Mouse (Mus musculus): ENCODE data around the gene Anks1b. TPM values are rescaled to one million over a fixed set of nuclear protein-coding genes. Genes with fewer than 3 reads are reported as not detected.
A peak's percentile ranks its signal among the peaks of the same experiment; 100 is the strongest.

Anks1b gene
- total RNA-seq, 2 experiments from 2014 or later = not detected

DNA sequence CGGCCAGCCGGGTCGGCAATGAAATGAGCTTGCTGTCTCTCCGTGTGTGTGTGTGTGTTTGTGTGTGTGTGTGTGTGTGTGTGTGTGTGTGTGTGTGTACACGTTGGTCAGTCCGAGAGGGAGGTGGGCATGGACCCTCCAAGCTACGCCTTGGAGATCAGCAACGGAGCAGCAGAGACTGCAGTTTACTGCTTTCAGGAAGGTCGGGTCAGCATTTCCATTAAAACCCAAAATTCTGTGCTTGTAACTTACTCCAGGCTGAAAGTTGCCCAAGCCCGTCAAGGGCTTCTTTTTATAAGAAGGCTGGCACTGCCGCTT is 956.9 kb downstream of the Anks1b start:
- no peak for ATAC-seq (replicated peaks; ENCODE audit: poor library complexity, severe bottlenecking)

DNA sequence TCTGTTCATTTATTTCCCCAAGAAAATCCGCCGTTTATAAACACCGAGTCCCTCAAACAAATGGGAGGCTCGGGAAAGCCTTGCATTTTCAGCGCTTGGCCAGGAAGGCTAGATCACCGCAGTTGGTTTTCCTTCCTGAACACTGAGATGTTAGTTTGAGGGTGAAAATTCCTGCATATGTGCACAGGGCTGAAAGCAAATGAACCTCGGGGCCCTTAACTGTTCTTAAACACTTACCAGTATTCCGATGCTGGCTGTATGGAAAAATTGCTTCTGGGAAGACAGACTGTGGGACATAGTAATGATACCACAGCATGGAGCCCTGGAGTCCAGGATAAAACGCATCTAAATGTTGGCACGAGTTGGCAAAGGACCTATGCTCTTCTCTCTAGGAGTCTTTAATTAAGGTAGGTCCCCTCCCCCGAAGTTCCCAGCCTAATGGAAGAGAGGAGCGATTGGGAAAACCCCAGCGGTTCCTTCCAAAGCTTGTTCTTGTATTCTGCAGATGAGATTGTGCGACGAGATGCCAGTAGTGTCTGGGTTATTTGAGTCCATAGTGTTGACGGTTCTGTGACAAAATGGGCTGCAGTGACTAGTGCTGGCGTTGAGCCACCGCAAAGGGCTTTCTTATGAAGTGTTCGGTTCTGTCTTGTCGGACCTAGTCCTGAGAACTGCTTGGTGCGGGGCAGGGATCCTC is 957.4 kb downstream of the Anks1b start:
- ATAC-seq (replicated peaks; ENCODE audit: poor library complexity, severe bottlenecking) = no peak

DNA sequence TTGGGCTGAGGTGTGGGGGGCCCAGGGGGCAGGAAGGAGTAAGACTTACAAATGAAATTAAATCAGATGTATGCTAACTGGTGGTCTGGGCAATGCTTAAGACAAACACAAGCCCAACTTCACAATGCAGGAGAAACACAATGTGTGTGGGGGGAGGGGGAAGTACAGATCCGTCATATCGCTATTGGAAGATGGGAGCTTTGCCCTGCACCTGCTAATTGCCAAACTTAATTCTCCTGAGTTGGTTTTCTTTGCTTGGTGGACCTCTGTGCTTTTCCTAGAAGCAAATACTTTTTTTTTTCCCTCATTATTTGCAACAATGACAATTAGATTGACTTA is 957.9 kb downstream of the Anks1b start:
- ATAC-seq (replicated peaks; ENCODE audit: poor library complexity, severe bottlenecking) = no peak

DNA sequence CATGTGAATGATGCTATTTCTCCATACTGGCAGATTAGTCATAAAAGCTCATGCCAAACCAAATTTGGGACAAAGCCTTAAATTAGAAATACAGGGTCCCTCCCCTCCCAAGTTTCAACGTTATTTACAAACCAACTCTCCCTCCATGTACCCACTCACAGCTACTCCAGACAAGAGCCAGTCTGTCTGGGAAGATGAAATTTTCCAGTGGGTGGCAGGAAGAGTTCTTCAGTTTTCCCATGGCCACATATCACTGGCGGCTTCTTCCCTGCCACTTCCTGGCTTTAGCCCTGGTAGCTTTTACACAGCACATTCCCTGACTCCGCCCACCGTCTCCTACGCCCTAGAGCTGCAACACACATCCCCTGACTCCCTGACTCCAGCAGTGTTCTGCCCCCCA is 961.0 kb downstream of the Anks1b start:
- no peak for ATAC-seq (replicated peaks; ENCODE audit: poor library complexity, severe bottlenecking)

DNA sequence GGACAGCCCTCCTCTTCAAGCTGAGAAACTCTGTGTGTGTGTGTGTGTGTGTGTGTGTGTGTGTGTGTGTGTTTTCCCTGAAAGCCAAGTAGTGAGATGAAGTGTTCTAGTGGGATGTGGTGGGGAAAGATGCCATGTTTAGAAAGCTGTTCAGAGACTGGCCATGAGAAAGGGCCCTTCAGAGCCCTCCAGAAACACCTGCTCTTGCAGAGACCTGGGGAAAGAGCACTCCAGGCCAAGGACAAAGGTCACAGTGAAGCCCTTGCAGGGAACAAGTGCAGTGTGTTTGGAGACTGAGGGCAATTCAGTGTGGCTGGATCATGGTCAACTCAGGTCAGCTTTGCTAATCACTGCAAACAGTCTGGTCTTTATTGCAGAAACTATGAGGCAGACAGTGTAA is 961.9 kb downstream of the Anks1b start:
- no peak for ATAC-seq (replicated peaks; ENCODE audit: poor library complexity, severe bottlenecking)

DNA sequence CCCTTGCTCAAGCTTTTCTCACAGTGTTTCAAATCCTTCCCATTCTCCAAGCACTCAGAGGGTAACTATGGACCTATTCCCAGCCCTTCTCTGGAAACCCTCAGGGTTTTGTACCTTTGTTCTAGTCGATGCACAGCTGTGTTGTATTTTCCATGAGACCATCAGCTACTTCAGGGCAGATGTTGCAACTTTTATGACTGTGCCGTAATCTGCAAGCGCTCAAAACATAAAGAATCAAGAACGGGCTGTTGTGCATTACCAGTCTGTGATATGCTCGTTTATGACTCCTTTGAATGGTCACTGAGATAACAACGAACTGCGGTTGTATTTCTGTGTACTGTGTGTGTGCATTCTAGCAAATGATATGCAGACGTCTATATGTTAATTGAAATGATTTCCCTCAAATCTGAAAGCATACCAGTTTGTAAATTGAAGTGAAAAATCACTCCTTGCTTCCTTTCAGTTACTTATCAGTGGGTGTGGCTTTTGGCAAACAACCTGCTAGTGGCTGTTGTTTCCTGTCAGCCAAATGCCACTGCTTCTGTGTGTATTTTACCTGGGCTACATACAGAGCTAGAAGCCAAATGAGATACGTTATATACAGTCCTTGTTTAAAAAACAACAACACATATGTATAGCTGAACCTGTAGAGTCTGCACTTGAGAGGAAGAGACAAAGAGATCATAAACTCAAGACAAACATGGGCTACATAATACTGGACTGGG is 966.5 kb downstream of the Anks1b start:
- no peak for ATAC-seq (replicated peaks; ENCODE audit: poor library complexity, severe bottlenecking)

DNA sequence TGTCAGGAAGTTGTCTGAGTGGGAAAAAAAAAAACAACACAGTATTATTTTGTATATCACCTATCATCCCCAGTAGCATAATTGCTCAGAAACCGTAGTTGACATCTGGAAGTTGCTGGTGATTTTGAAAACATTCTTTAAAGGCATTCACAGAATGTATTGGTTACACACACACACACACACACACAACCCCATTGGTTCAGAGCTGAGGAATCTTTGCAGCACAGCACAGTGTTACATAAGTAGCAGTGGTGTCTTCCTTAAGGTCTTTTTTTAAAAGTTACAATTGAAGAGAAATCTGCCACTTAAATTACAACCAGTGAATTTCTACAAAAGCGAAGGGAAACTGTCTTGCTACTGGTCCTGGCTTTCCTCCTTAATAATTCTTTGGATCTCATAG is 969.1 kb downstream of the Anks1b start:
- no peak for ATAC-seq (replicated peaks; ENCODE audit: poor library complexity, severe bottlenecking)

DNA sequence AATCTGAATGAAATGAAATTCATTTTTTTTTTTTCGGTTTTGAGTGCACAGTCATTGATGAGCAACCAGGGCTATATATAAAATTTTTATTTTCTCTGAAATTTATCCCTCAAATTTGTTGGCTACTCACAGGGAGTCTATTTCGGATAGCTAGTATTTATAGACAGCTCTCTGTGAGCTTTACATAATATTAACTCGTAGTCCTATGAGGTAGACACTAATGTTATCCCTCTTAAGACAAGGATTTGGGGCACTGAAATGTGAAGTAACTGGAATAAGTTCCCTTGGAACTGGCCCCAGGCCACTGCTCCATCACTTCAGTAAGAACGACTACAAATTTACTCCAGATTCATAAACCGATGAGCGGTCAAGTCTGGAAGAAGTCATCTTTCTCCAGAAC is 977.8 kb downstream of the Anks1b start:
- ATAC-seq (replicated peaks; ENCODE audit: poor library complexity, severe bottlenecking) = no peak

DNA sequence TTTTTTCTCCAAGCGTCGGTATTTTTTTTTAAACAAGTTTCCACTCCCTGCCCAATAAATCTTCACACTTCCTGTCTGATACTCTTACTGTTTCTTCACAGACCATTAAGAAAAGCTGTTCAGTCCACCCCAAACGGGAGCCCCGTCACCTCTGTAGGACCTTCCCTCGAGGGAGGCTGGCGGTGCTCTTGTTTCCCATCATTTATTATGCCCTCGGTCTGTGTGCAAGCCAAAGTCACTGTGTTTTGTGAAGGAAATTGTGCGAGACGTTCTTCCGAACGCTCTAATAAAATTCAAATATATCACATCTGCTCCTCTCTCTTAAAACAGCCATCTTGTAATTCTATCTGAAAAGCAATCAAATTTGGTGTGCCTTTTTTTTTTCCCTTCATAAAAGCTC is 978.7 kb downstream of the Anks1b start:
- no peak for ATAC-seq (replicated peaks; ENCODE audit: poor library complexity, severe bottlenecking)

DNA sequence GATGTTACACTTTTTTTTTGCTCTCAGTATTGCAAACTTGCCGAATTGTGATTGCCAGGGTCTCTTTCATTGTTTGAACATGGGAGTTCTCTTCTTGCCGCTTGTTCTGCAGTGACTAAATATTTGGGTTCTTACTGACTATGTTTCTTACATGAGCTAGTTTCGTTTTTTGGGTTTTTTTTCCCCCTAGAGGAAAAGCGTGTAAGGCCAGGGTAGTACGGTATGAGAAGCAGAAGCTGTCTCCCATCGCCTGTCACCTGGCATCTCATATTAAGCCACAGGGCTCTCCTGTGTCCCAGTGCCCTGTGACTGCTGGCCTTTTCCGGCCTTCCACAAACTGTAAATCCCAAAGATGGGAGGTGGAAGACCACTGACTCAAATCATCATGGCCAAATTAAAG is 979.1 kb downstream of the Anks1b start:
- ATAC-seq (replicated peaks; ENCODE audit: poor library complexity, severe bottlenecking) = no peak

DNA sequence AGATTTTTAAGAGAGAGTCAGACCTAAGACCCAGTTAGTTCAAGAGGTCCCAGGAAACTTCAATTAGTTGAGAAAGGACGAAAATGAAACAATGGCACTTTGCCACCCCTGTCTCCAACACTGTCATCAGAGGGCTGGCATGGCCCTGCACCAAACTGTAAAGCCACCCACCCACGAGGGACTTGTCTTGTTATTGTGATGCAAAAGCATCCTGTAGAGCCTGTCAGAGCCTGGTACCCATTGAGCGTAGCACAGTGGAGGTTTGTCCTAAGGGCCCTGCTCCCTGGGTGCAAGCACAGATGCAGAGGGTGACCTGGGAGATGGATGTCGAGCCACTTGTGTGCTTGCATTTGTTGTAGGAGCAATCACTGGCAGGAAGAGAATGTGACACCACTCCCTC is 983.4 kb downstream of the Anks1b start:
- ATAC-seq (replicated peaks; ENCODE audit: poor library complexity, severe bottlenecking) = no peak

DNA sequence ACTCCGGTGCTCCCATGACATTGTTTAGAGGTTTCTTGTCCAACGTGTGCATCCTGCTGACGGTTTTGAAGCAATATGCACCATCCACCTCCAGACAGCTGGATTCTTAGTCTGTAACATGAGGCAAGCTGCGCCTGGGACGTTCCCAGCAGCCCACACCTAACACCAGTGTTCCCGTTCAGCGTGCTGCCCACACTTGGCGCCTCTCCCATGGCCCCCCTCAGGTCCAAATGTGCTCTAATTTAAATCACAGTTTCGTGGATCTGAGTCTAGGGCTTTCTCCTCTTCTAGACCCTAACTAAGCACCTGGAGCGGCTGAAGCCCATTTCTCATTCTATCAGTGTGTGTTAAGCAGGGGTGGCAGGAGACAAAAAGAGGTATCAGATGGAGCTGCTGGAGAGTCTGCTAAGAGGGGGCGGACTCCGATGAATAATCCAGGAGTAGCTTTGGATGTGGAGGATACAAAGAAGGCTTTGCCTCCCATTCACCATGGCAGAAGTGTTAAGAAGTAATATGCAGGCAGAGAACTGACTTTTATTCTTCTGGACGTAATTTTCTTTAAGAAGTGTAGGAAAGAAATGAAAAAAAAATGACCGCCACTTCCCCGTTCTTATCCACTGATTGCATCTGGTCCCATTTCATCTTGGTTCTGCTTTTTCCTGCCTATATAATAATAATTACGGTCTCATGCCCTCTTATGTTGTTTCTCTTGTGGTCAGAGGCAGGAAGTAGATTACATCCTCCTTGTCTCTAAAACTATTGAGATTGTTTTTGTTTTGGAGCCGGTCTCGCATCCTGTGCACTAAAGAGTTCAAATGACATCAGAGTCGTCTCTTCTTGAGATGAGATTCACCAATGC is 986.6 kb downstream of the Anks1b start:
- peak; percentile 68 for ATAC-seq (replicated peaks; ENCODE audit: poor library complexity, severe bottlenecking)

DNA sequence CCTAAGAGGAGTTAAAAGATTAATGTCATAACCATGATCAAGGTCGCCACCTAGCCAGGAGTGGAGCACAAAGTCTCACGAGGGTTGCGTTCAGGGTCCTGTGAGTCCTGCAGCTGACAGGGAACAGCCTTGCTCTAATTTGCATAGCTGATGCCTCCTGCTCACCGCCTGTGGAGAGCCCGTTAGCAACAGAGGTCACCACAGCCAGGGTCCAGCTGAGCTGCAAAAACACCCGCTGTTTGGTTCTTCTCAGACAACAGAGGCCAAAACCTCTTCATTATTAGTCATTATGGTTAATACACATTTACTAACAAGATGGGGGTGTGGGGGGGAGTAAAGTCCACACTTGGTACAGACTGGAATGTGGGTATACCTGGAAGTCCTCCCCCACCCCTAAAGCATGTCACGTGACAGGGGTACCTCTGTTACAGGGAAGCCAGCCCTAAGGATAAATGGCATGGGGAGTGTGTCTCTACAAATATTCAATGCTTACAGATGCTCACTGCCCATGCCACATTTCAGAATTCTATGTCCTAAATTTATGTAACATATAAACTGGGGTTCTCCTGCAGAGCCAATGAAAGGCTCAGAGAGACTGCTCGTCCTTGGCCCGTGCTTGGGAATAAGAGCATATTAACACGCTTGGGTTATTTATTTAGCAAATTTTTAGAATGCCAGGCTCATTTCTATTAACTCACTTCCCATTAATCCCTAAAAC is 990.7 kb downstream of the Anks1b start:
- no peak for ATAC-seq (replicated peaks; ENCODE audit: poor library complexity, severe bottlenecking)

DNA sequence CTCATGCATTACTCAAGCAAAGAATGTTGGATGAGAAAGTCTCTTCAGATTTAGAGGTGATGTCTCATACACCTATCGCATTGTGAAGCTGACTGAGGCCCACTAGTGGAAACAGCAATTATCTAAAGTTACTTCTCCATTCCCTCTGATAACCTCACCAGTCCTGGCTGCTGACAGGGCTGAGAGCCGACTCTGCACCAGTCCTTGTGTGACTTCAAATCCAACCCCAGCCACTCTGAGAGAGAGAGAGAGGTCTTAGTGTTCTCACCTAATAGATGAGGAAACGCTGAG is 991.2 kb downstream of the Anks1b start:
- no peak for ATAC-seq (replicated peaks; ENCODE audit: poor library complexity, severe bottlenecking)

DNA sequence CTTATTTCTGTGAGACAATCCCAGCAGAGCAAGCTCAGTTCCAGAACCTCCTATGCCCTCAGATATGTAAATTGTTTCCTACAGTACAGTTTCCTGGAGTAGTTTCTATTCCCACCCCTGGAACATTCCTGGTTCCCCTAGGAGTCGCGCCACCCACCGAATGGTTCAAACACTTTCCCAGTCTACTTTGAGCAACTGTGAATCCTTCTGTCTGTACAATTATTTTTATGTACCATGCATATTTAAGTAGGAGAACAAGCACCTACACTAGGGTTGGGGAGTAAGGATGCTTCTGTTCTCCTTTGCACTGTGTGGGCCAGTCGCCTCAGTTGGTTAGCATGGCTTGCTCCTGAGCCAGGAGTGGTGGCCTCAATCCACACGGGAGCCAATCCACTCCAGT is 999.9 kb downstream of the Anks1b start:
- ATAC-seq (replicated peaks; ENCODE audit: poor library complexity, severe bottlenecking) = no peak

DNA sequence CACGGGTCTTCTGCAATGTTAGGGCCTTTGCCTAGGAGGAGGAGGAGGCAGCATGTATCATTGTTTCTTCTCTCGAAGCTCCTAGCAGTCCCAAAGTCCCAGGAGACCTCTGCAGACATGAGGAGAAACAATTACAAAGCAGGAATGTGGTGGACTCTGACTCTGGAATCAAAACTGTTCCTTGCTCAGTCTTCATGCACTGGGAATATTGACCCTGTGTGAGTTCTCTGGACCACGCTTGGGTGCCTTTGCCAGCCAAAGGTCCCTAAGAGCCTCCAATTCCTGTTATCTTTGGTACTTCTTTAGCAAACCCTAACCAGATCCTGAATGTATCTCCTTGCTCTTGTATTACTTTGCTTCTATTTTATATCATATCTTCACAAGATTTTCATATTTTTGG is 1000.9 kb downstream of the Anks1b start:
- no peak for ATAC-seq (replicated peaks; ENCODE audit: poor library complexity, severe bottlenecking)

DNA sequence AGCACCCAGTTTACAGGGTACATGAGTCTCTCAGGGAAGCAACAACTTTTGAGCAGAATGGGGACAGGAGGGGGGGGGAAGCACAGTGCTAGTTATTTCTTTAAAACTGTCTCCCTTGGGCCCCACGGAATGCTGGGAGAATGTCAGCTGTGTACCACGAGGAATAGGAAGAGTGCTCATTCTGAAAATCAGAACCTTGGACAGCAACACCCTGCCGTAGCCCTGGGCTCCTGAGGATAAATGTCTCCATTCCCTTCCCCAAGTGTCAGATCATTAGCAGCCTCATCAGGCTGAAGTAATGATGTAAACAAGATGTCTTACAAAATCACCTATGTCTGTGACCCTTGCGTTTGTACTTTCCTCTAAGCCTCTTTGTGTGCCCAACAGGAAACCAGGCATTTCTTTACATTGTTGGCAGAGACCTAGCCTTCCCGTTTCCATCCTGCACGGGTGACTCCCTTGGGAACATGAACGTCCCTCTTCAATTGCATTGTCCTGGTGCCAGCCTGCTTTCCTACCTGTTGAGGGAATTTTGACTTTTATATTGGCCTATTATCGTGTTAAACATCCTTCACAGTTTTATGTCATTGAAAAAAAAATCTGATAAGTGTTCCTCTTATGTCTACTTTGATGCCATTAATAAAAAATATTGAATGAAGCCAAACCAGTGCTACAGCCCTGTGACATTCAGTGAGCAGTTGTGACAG is 1007.7 kb downstream of the Anks1b start:
- no peak for ATAC-seq (replicated peaks; ENCODE audit: poor library complexity, severe bottlenecking)

DNA sequence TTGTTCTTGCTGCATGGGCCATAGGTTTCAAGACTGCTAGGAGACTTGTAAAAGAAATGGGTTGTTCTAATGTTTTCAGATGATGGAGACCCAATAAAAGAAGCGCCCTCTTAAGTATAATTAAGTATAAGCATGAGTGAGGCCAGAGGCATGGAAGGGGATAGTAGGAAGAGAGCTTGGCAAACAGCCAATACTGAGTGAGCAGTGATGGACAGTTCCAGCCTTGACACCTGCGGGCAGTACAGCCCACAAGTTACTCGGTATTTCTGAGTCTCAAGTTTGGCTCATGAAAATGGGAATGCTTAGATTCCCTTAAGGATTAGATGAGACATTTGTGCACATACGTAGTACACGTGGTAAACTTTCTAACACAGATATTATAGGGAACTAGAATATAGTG is 1016.3 kb downstream of the Anks1b start:
- ATAC-seq (replicated peaks; ENCODE audit: poor library complexity, severe bottlenecking) = no peak

DNA sequence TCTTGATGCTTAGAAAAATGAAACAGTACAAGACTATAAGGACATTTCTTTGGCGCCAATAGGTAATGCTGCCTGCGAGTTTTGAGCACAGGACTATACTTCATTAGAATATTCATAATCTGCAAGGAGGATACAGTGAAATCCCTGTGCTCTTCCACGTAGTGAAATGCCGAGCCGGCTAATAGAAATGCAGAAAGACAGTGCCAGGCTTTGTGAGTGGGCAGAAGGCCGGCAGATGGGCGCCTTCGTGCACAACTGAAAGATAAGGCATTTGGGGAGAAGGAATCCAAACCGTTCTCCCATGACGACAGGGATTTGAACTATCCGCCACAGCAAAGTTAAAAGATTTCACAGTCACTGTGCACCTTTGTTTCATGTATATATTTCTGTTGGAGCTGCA is 1019.4 kb downstream of the Anks1b start:
- ATAC-seq (replicated peaks; ENCODE audit: poor library complexity, severe bottlenecking) = no peak

DNA sequence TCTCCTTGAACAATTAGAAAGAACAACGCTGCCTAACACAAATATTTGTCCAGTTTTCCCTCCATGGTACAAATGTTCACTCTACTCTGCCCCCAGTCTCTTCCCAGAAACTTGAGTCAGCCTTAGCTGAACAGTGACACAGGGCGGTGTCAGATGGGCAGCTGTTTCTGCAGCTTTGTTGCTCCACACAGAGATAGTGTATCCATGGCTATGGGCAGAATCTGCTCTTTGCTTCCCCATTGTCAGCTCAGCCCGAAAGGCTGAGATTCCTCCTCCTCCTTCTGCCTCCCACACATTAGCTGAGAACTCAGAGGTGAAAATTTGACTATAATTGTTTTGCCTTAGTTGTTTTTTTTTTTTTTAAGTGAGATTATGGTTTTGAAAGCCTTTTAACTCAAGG is 1024.6 kb downstream of the Anks1b start:
- no peak for ATAC-seq (replicated peaks; ENCODE audit: poor library complexity, severe bottlenecking)

DNA sequence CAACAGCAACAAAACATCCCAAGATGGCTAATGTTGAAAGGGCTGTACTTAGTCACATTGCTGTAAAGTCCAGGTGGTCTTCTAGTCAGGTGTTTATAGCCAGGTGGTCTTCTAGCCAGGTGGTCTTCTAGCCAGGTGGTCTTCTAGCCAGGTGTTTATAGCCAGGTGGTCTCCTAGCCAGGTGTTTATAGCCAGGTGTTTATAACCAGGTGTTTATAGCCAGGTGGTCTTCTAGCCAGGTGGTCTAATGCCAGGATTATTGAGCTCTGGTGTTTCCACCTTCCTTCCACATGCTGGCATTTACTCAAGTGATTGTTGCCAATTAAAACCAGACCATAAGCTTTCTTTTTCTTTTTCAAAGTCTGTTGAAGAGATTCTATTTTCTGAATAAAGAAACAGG is 1030.9 kb downstream of the Anks1b start:
- no peak for ATAC-seq (replicated peaks; ENCODE audit: poor library complexity, severe bottlenecking)

All from granulocyte monocyte progenitor cell, adult 5-6 weeks (primary cell).